Mouse (Mus musculus): ENCODE data around the gene Spag16. TPM values are rescaled to one million over a fixed set of nuclear protein-coding genes. Genes with fewer than 3 reads are reported as not detected.
A peak's percentile ranks its signal among the peaks of the same experiment; 100 is the strongest.
"Not testable (repeated sequence)": the region's sequence is repeated elsewhere in the genome, so short reads cannot be mapped to it uniquely, and the experiment has no call there.

Spag16 gene
- polyA plus RNA-seq (2016; fragmentation: Nextera tagmentation; extraction: Ambion mirVana): 2.8 and 3.1 TPM in 2 replicates

DNA sequence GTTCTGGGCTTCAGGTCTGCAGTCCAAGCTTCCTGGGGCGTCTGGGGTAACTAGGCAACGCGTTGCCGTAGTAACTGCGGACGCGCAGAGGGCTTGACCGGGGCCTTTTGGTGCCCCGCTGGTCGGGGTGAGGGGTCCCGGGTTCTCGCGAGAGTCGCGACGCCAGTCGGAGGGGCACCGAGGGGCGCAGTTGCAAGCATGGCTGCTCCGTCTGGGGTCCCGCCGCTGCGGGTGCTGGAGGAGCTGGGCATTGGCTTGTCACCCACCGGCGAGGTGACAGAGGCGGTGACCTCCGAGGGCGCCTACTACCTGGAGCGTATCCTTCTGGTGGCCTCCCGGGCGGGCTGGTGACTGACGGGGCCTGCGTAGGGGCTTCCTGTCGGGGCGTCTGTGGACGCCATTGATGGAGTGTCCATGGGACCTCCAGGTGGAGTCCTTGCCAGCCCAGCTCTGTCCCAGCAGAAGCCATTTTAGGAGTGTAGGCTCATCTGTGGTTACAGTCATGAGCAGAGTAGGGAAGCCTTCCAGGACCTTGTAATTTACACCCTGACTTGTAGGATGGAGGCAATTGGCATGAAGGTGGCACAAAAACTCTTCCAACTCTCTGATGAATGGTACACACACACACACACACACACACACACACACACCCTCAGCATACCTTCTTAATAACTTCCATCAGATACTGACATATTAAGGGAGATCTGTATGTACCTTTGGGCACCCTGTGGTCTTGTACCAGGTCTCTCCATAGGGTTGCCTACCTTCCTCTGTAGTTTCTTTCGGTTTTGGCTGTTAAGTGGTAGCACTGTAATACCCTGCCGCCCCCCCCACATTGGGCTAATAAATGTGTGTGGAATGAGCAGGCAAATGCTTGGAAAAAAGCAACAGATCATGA lies at the start of gene Spag16:
Gene Spag16 (plus strand): TSS at position 165 of the 898 bp plus-strand sequence.
- DNase-seq (ENCODE audit: low spot score): peak; percentile 90
- peak within 1 kb of the TSS; percentile 55 for H3K4me3 ChIP-seq
- no peaks in the 10 kb centered on the region for H3K9me3 ChIP-seq
- no peaks in the 10 kb centered on the region for H3K36me3 ChIP-seq
- H3K4me1 ChIP-seq (replicated peaks): peaks cover 9% of the 10 kb centered on the region; the same call in 1 of the 2 replicates
- H3K27ac ChIP-seq: peak within 1 kb of the TSS; percentile 84
- 7% methylated on average over 38 of the region's 38 CpGs for WGBS
- no peaks in the 10 kb centered on the region for H3K27me3 ChIP-seq (ENCODE audit: insufficient read depth, poor library complexity, severe bottlenecking)

GRCm38 (mm10) chr1:69785129-69785528 lies 41.6 kb upstream of the Spag16 start:
- peak; percentile 13 for DNase-seq (ENCODE audit: low spot score)
- no peaks in the 10 kb centered on the region for H3K9me3 ChIP-seq
- no peaks in the 10 kb centered on the region for H3K4me1 ChIP-seq (replicated peaks)
- no peaks in the 10 kb centered on the region for H3K27me3 ChIP-seq (ENCODE audit: insufficient read depth, poor library complexity, severe bottlenecking)
- H3K27ac ChIP-seq: no peak overlapping the region
- no peaks in the 10 kb centered on the region for H3K36me3 ChIP-seq
- H3K4me3 ChIP-seq: no peak overlapping the region
- WGBS: 10% methylated on average over 6 of the region's 6 CpGs

- Histone ChIP-seq H3K4me1 (replicated peaks) (0 out of 2 replicates have a peak, but pooled peaks cover 4% of the 10 kb centered on the region), H3K27ac (no peak overlapping the region), H3K9me3 (no peaks in the 10 kb centered on the region), H3K36me3 (no peaks in the 10 kb centered on the region), H3K27me3 (ENCODE audit: insufficient read depth, poor library complexity, severe bottlenecking) (no peaks in the 10 kb centered on the region), H3K4me3 (no peak overlapping the region)
- WGBS: 69% methylated on average over 6 of the region's 6 CpGs
- DNase-seq (ENCODE audit: low spot score): no peak
These were observed 40.1 kb upstream of the Spag16 start for GRCm38 (mm10) chr1:69786716-69787115.

- H3K27me3 ChIP-seq (ENCODE audit: insufficient read depth, poor library complexity, severe bottlenecking): no peaks in the 10 kb centered on the region
- no peak overlapping the region for H3K27ac ChIP-seq
- WGBS: 78% methylated on average over 12 of the region's 12 CpGs
- no peak overlapping the region for H3K4me3 ChIP-seq
- H3K36me3 ChIP-seq: no peaks in the 10 kb centered on the region
- no peaks in the 10 kb centered on the region for H3K9me3 ChIP-seq
- H3K4me1 ChIP-seq (replicated peaks): 0 out of 2 replicates have a peak, but pooled peaks cover 4% of the 10 kb centered on the region
- DNase-seq (ENCODE audit: low spot score): no peak
These were observed 39.4 kb upstream of the Spag16 start for GRCm38 (mm10) chr1:69787379-69787778.

GRCm38 (mm10) chr1:69790337-69791250 lies 36.2 kb upstream of the Spag16 start:
- Histone ChIP-seq H3K4me1 (replicated peaks) (0 out of 2 replicates have a peak, but pooled peaks cover 4% of the 10 kb centered on the region), H3K9me3 (no peaks in the 10 kb centered on the region), H3K27me3 (ENCODE audit: insufficient read depth, poor library complexity, severe bottlenecking) (no peaks in the 10 kb centered on the region), H3K27ac (peak overlapping the region; percentile 62; the same call in 1 of the 2 replicates), H3K36me3 (no peaks in the 10 kb centered on the region), H3K4me3 (peak overlapping the region; percentile 37)
- 44% methylated on average over 28 of the region's 28 CpGs for WGBS
- peak; percentile 56 for DNase-seq (ENCODE audit: low spot score)

GRCm38 (mm10) chr1:69798948-69799565 lies 27.7 kb upstream of the Spag16 start:
- Histone ChIP-seq H3K27ac (no peak overlapping the region), H3K9me3 (no peaks in the 10 kb centered on the region), H3K27me3 (ENCODE audit: insufficient read depth, poor library complexity, severe bottlenecking) (no peaks in the 10 kb centered on the region), H3K4me1 (replicated peaks) (no peaks in the 10 kb centered on the region), H3K4me3 (no peak overlapping the region), H3K36me3 (no peaks in the 10 kb centered on the region)
- DNase-seq (ENCODE audit: low spot score): no peak
- WGBS: 90% methylated on average over 7 of the region's 7 CpGs

GRCm38 (mm10) chr1:69810161-69810560 lies 16.6 kb upstream of the Spag16 start:
- no peaks in the 10 kb centered on the region for H3K9me3 ChIP-seq
- 93% methylated on average over 2 of the region's 2 CpGs for WGBS

GRCm38 (mm10) chr1:69825635-69826034 lies 1.1 kb upstream of the Spag16 start:
- H3K9me3 ChIP-seq; H3K36me3 ChIP-seq; H3K27ac ChIP-seq; DNase-seq (ENCODE audit: low spot score); H3K4me1 ChIP-seq (replicated peaks); H3K27me3 ChIP-seq (ENCODE audit: insufficient read depth, poor library complexity, severe bottlenecking); H3K4me3 ChIP-seq: not testable (repeated sequence)
- WGBS: 84% methylated on average over 5 of the region's 5 CpGs

More at GRCm38 (mm10) chr1:69810161-69810560, 16.6 kb upstream of the Spag16 start:
- no peaks in the 10 kb centered on the region for H3K36me3 ChIP-seq
- no peak overlapping the region for H3K27ac ChIP-seq
- no peak overlapping the region for H3K4me3 ChIP-seq
- no peak for DNase-seq (ENCODE audit: low spot score)
- no peaks in the 10 kb centered on the region for H3K27me3 ChIP-seq (ENCODE audit: insufficient read depth, poor library complexity, severe bottlenecking)
- H3K4me1 ChIP-seq (replicated peaks): no peaks in the 10 kb centered on the region

DNA sequence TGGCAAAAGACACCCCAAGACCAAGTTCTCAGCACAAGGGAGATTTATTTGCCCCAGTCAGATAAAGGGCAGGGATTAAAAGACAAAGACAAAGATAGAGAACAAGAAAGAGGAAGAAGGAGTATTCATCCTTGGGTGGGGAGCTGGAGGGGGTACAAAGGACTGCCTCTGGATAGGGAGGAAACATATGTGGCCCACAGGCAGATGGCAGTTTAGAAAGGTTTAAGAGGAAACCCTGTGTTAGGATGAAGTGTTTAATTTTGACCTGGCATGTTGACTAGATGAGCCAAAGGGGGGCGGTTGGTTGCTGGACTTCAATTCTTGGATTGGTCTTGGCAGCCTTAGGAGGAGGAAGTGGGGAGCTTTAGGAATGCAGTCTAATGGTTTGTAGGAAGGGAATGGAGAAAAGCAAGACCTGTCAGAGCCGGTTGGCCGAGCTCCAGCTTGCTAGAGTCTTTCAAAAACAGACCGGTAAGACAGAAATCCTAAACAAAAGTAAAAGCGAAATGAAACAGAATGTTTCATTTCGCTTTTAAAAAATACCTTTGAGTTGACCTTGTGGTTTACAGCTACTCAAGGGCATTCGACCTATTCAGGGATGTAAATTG lies 2.2 kb downstream of the Spag16 start:
- 93% methylated on average over 7 of the region's 7 CpGs for WGBS
- Histone ChIP-seq H3K4me3 (no peak overlapping the region), H3K4me1 (replicated peaks) (peaks cover 9% of the 10 kb centered on the region; the same call in 1 of the 2 replicates), H3K27me3 (ENCODE audit: insufficient read depth, poor library complexity, severe bottlenecking) (no peaks in the 10 kb centered on the region), H3K27ac (no peak overlapping the region), H3K9me3 (no peaks in the 10 kb centered on the region), H3K36me3 (no peaks in the 10 kb centered on the region)
- DNase-seq (ENCODE audit: low spot score): no peak

- Histone ChIP-seq H3K4me3 (no peak overlapping the region), H3K27me3 (ENCODE audit: insufficient read depth, poor library complexity, severe bottlenecking) (no peaks in the 10 kb centered on the region), H3K36me3 (no peaks in the 10 kb centered on the region), H3K9me3 (no peaks in the 10 kb centered on the region), H3K27ac (no peak overlapping the region), H3K4me1 (replicated peaks) (peaks cover 9% of the 10 kb centered on the region; the same call in 1 of the 2 replicates)
- no peak for DNase-seq (ENCODE audit: low spot score)
- 75% methylated on average over 1 of the region's 1 CpGs for WGBS
These were observed 3.8 kb downstream of the Spag16 start for GRCm38 (mm10) chr1:69830586-69830985.

DNA sequence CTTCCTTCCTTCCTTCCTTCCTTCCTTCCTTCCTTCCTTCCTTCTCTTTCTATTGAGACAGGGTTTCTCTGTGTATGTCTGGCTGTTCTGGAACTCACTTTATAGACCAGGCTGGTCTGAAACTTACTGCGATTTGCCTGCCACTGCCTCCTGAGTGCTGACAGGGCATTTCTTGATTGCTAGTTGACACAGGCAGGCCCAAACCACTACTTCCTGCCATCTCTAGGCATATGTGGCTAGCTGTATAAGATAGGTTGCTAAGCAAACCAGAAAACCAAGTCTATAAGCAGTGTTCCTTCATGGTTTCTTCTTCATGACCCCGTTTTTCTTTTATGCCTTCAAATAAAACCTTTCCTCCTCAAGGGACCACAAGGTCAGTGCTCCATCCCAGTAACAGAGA lies 4.2 kb downstream of the Spag16 start:
- WGBS: 96% methylated on average over 2 of the region's 2 CpGs
- DNase-seq (ENCODE audit: low spot score): no peak
- Histone ChIP-seq H3K27ac (no peak overlapping the region), H3K27me3 (ENCODE audit: insufficient read depth, poor library complexity, severe bottlenecking) (no peaks in the 10 kb centered on the region), H3K9me3 (no peaks in the 10 kb centered on the region), H3K4me3 (no peak overlapping the region), H3K36me3 (no peaks in the 10 kb centered on the region), H3K4me1 (replicated peaks) (peaks cover 9% of the 10 kb centered on the region; the same call in 1 of the 2 replicates)

DNA sequence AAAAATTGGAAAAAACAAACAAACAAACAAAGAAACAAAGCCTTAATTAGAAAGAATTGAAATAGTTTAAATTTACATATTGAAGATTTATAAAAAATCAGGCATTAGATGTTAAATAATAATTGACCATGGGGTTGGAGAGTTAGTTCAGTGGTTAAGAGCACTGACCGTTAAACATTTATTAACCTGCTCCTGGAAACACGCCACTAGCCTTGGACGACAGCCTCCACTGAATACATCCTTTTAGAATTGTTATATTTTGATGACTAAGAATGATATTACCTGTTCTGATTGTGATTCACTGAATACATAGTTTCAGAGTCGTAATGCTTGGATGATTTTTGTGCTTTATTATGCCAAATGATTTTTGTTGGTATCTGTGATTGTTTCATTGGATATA lies 6.7 kb downstream of the Spag16 start:
- not testable (repeated sequence) for H3K36me3 ChIP-seq
- WGBS: 90% methylated on average over 4 of the region's 4 CpGs

More for the DNA sequence above, 6.7 kb downstream of the Spag16 start:
- H3K9me3 ChIP-seq; H3K4me3 ChIP-seq; H3K4me1 ChIP-seq (replicated peaks); H3K27me3 ChIP-seq (ENCODE audit: insufficient read depth, poor library complexity, severe bottlenecking); DNase-seq (ENCODE audit: low spot score); H3K27ac ChIP-seq: not testable (repeated sequence)
